Mouse (Mus musculus): ENCODE data around the gene Pitx2. TPM values are rescaled to one million over a fixed set of nuclear protein-coding genes. Genes with fewer than 3 reads are reported as not detected.
A peak's percentile ranks its signal among the peaks of the same experiment; 100 is the strongest.

Pitx2 gene
- polyA plus RNA-seq, 1 experiment from 2014 or later: 7.6 TPM

- no peak overlapping the region for H3K4me2 ChIP-seq (replicated peaks)
- WGBS: 3% methylated on average over 12 of the region's 12 CpGs
- H3K9me3 ChIP-seq: no peaks in the 10 kb centered on the region
- H3K36me3 ChIP-seq: no peaks in the 10 kb centered on the region
- no peak for ATAC-seq (ENCODE audit: low FRiP score, low read depth)
- peaks cover 77% of the 10 kb centered on the region for H3K27me3 ChIP-seq (replicated peaks)
- H3K4me3 ChIP-seq: no peak overlapping the region
- H3K27ac ChIP-seq: no peak overlapping the region
- no peak overlapping the region for H3K9ac ChIP-seq
- H3K4me1 ChIP-seq: peaks cover 13% of the 10 kb centered on the region
Observed at GRCm38 (mm10) chr3:129195816-129196549, 3.7 kb upstream of the Pitx2 start.

DNA sequence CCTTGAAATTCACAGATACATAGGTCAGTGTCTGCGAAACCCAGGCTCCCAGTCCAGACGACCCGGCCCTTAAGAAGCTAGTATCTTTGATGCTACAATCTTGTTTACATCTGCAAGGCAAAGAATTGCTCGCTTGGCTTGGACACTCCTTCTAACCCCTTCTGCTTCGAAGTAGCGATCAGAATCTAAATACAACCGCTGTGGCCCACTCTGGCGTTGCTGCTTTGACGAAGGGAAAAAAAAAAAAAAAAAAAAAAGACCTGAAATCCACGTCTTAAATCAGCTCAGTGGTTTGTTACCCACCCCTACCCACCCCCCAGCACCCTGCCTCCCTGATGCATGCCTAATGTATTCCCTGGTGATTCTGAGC lies 3.1 kb upstream of the Pitx2 start:
- H3K9me3 ChIP-seq: no peaks in the 10 kb centered on the region
- peaks cover 13% of the 10 kb centered on the region for H3K4me1 ChIP-seq
- ATAC-seq (ENCODE audit: low FRiP score, low read depth): no peak
- 1% methylated on average over 10 of the region's 10 CpGs for WGBS
- no peak overlapping the region for H3K4me2 ChIP-seq (replicated peaks)
- H3K36me3 ChIP-seq: no peaks in the 10 kb centered on the region
- no peak overlapping the region for H3K9ac ChIP-seq
- no peak overlapping the region for H3K4me3 ChIP-seq
- peaks cover 83% of the 10 kb centered on the region for H3K27me3 ChIP-seq (replicated peaks)
- H3K27ac ChIP-seq: no peak overlapping the region

DNA sequence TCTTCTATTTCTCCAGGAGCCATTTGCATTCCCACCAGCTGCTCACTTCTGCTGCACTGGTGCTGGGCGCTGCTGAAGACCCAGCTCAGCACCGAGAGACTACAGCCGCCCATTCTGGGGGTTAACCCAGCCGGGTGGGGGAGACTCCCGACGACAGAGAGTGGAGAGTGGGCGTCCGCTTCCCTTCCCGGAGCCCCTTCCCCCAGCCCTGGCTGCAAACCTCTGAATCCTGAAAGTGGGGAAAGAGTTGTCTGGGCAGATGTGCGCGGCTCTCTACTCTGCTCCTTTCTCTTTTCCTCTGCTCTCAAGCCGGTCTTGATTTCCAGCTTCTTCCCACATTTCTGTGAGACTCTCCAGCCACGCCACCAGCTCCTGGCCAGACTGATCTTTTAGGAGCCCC lies 2.6 kb upstream of the Pitx2 start:
- Histone ChIP-seq H3K27me3 (replicated peaks) (peaks cover 83% of the 10 kb centered on the region), H3K9ac (no peak overlapping the region), H3K4me1 (peaks cover 13% of the 10 kb centered on the region), H3K36me3 (no peaks in the 10 kb centered on the region), H3K4me2 (replicated peaks) (no peak overlapping the region), H3K4me3 (no peak overlapping the region), H3K27ac (no peak overlapping the region), H3K9me3 (no peaks in the 10 kb centered on the region)
- ATAC-seq (ENCODE audit: low FRiP score, low read depth): no peak
- under 1% methylated on average over 13 of the region's 13 CpGs for WGBS

GRCm38 (mm10) chr3:129197786-129198626 lies 1.7 kb upstream of the Pitx2 start:
- no peak overlapping the region for H3K27ac ChIP-seq
- no peaks in the 10 kb centered on the region for H3K9me3 ChIP-seq
- H3K9ac ChIP-seq: no peak overlapping the region
- H3K36me3 ChIP-seq: no peaks in the 10 kb centered on the region
- peaks cover 15% of the 10 kb centered on the region for H3K4me1 ChIP-seq
- WGBS: 1% methylated on average over 16 of the region's 16 CpGs
- H3K27me3 ChIP-seq (replicated peaks): peaks cover 85% of the 10 kb centered on the region
- H3K4me3 ChIP-seq: no peak overlapping the region
- no peak overlapping the region for H3K4me2 ChIP-seq (replicated peaks)
- no peak for ATAC-seq (ENCODE audit: low FRiP score, low read depth)

- H3K9ac ChIP-seq: no peak overlapping the region
- no peak for ATAC-seq (ENCODE audit: low FRiP score, low read depth)
- 2% methylated on average over 11 of the region's 11 CpGs for WGBS
- H3K27me3 ChIP-seq (replicated peaks): peaks cover 89% of the 10 kb centered on the region
- H3K4me2 ChIP-seq (replicated peaks): no peak overlapping the region
- no peaks in the 10 kb centered on the region for H3K36me3 ChIP-seq
- H3K27ac ChIP-seq: no peak overlapping the region
- no peak overlapping the region for H3K4me3 ChIP-seq
- no peaks in the 10 kb centered on the region for H3K9me3 ChIP-seq
- H3K4me1 ChIP-seq: peaks cover 21% of the 10 kb centered on the region
Observed at GRCm38 (mm10) chr3:129198627-129198903, 1.1 kb upstream of the Pitx2 start.

DNA sequence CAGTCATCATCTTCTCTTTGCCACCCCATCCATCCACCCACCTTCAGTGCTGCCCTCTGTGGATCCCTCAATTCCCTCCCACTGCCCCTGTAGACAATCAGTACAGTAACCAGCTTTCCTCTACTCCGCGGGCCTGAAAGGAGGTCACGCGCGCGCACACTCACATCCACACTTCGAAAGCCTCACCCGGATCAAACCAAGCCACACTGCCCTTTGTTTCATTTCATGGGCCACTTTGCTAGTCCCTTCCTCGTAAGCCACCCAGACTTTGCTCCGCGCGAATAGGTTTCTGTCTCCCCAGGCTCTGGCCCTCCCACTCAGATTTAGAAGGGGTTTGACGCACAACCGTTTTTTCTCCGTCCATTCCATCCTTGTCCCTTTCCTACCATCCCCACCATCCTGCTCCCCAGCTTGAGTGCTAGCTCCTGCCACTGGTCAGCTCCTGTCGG lies 494 bp upstream of the Pitx2 start:
- no peak; the same call in 1 of the 2 replicates for ATAC-seq (ENCODE audit: low FRiP score, low read depth)
- Histone ChIP-seq H3K9me3 (no peaks in the 10 kb centered on the region), H3K4me3 (peak overlapping the region; percentile 34), H3K4me1 (peaks cover 27% of the 10 kb centered on the region), H3K4me2 (replicated peaks) (peak overlapping the region; percentile 71), H3K27me3 (replicated peaks) (peaks cover 93% of the 10 kb centered on the region), H3K27ac (no peak overlapping the region), H3K9ac (0 out of 2 replicates have a peak overlapping the region, but pooled peaks have one; percentile 33), H3K36me3 (no peaks in the 10 kb centered on the region)
- 1% methylated on average over 16 of the region's 16 CpGs for WGBS

- H3K9me3 ChIP-seq: no peaks in the 10 kb centered on the region
- no peak for ATAC-seq (ENCODE audit: low FRiP score, low read depth)
- H3K27me3 ChIP-seq (replicated peaks): peaks cover 94% of the 10 kb centered on the region
- no peak overlapping the region for H3K27ac ChIP-seq
- H3K4me3 ChIP-seq: peak overlapping the region; percentile 34; the same call in 1 of the 2 replicates
- under 1% methylated on average over 9 of the region's 9 CpGs for WGBS
- H3K36me3 ChIP-seq: no peaks in the 10 kb centered on the region
- peaks cover 33% of the 10 kb centered on the region for H3K4me1 ChIP-seq
- H3K4me2 ChIP-seq (replicated peaks): peak overlapping the region; percentile 71
- H3K9ac ChIP-seq: no peak overlapping the region
Observed at GRCm38 (mm10) chr3:129200501-129200890, 818 bp downstream of the Pitx2 start.

DNA sequence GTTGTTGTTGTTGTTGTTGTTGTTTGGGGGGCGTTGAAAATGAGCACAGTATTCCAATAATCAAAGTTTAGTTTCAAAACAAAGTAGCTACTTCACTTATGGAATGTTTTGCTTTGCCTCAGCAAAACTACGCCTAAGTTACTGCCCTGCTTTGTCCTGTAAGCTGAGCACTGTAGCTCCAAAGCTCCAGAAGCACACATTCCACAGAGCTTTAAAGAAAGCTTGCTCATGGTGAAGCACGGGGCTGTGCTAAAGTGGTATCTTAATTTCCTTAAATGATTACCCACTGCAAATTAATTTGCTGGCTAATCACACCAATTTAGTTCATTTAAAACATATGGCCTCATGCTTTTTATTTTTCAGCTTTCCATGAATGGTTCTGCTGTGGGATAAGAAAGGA lies 1.5 kb downstream of the Pitx2 start:
- ATAC-seq (ENCODE audit: low FRiP score, low read depth): no peak
- Histone ChIP-seq H3K4me2 (replicated peaks) (no peak overlapping the region), H3K4me1 (peaks cover 33% of the 10 kb centered on the region), H3K9ac (no peak overlapping the region), H3K27ac (no peak overlapping the region), H3K27me3 (replicated peaks) (peaks cover 95% of the 10 kb centered on the region), H3K4me3 (no peak overlapping the region), H3K36me3 (no peaks in the 10 kb centered on the region), H3K9me3 (no peaks in the 10 kb centered on the region)
- WGBS: under 1% methylated on average over 3 of the region's 3 CpGs

DNA sequence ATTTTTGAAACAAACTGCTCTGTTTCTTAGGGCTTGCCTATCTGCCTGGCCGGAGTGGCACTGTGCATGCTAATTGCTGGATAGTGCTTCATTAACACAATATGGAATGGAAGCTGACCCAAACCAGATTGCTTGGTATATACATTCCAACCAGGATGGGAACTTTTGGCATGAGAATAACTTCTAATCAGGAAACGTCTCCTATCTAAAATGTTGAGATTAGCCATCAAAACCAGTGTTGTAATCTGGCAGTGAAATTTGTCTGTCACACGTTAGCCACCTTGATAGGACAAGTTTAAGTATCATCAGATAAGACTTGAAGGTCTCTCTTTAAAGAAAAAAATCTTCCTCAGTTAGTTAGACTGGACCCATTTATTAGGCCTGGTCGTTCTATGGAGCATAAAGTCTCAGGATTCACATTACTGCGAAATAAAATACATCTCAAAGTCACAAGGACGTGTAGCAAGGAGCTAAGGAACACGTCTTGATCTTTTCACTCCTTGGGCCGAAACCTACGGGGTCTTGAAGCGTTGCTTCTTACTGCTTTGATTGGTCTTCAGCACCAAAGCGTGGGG lies 2.1 kb downstream of the Pitx2 start:
- H3K36me3 ChIP-seq: no peaks in the 10 kb centered on the region
- H3K9ac ChIP-seq: no peak overlapping the region
- H3K4me3 ChIP-seq: no peak overlapping the region
- no peak overlapping the region for H3K27ac ChIP-seq
- no peak for ATAC-seq (ENCODE audit: low FRiP score, low read depth)
- no peaks in the 10 kb centered on the region for H3K9me3 ChIP-seq
- peaks cover 33% of the 10 kb centered on the region for H3K4me1 ChIP-seq
- 2% methylated on average over 11 of the region's 11 CpGs for WGBS
- no peak overlapping the region for H3K4me2 ChIP-seq (replicated peaks)
- H3K27me3 ChIP-seq (replicated peaks): peaks cover 94% of the 10 kb centered on the region

GRCm38 (mm10) chr3:129202871-129203740 lies 3.4 kb downstream of the Pitx2 start:
- H3K4me3 ChIP-seq: 0 out of 2 replicates have a peak overlapping the region, but pooled peaks have one; percentile 2

GRCm38 (mm10) chr3:129203761-129204440 lies 4.2 kb downstream of the Pitx2 start:
- H3K4me1 ChIP-seq: peaks cover 33% of the 10 kb centered on the region
- no peaks in the 10 kb centered on the region for H3K9me3 ChIP-seq
- peaks cover 94% of the 10 kb centered on the region for H3K27me3 ChIP-seq (replicated peaks)
- ATAC-seq (ENCODE audit: low FRiP score, low read depth): peak; percentile 35; the same call in 1 of the 2 replicates
- H3K4me3 ChIP-seq: peak overlapping the region; percentile 36
- H3K36me3 ChIP-seq: no peaks in the 10 kb centered on the region
- H3K9ac ChIP-seq: no peak overlapping the region
- peak overlapping the region; percentile 83 for H3K4me2 ChIP-seq (replicated peaks)
- under 1% methylated on average over 35 of the region's 35 CpGs for WGBS
- H3K27ac ChIP-seq: no peak overlapping the region

More at GRCm38 (mm10) chr3:129202871-129203740, 3.4 kb downstream of the Pitx2 start:
- peaks cover 33% of the 10 kb centered on the region for H3K4me1 ChIP-seq
- H3K27ac ChIP-seq: no peak overlapping the region
- H3K27me3 ChIP-seq (replicated peaks): peaks cover 94% of the 10 kb centered on the region
- under 1% methylated on average over 36 of the region's 36 CpGs for WGBS
- H3K4me2 ChIP-seq (replicated peaks): peak overlapping the region; percentile 83; the same call in 1 of the 2 replicates
- H3K36me3 ChIP-seq: no peaks in the 10 kb centered on the region
- H3K9me3 ChIP-seq: no peaks in the 10 kb centered on the region
- no peak for ATAC-seq (ENCODE audit: low FRiP score, low read depth)
- H3K9ac ChIP-seq: no peak overlapping the region

All from neural tube, embryonic 12.5 days (tissue).